Mouse (Mus musculus) thymus, postnatal 0 days (tissue): ENCODE measurements around the gene Ptpn14. TPM values are rescaled to one million over a fixed set of nuclear protein-coding genes. Genes with fewer than 3 reads are reported as not detected.

Experiments
- DNase-seq: peaks from one replicate; pipeline ENCODE4 v3.0.0-alpha.2; 2015; ENCODE audit warnings: low spot score
- polyA plus RNA-seq: library from polyadenylated mRNA; unstranded; fragments of >200 nt; fragmentation: Nextera tagmentation; extraction: Ambion mirVana; gene quantifications from 2 replicates; pipeline ENCODE4 v1.2.1, GENCODE M21; 2015

The Ptpn14 gene
- 11.8 and 12.3 TPM in 2 replicates for polyA plus RNA-seq

- peak; percentile 80 for DNase-seq
Observed at GRCm38 (mm10) chr1:189727884-189728783, at the start of gene Ptpn14. Gene Ptpn14 (plus strand): TSS chr1:189728268.

DNA sequence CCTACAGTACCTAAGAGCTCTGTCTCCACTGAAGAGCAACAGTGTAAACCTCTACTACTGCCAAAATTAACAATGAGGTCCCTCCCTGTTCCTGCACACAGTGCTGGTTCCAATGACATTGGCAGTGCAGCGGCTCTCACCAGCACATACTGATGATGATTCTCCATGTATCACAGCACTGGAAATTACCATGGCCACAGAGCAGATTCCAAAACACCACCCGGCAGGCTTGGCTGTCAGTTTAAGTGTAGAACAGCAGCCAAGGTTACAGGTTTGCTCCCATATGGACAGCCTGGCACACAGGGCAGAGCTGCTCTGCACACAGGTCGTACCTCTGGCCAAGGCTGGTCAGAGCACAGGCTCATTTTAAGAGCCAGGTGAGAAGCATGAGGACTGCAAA is 48.5 kb upstream of the Ptpn14 start:
- DNase-seq, result no peak

DNA sequence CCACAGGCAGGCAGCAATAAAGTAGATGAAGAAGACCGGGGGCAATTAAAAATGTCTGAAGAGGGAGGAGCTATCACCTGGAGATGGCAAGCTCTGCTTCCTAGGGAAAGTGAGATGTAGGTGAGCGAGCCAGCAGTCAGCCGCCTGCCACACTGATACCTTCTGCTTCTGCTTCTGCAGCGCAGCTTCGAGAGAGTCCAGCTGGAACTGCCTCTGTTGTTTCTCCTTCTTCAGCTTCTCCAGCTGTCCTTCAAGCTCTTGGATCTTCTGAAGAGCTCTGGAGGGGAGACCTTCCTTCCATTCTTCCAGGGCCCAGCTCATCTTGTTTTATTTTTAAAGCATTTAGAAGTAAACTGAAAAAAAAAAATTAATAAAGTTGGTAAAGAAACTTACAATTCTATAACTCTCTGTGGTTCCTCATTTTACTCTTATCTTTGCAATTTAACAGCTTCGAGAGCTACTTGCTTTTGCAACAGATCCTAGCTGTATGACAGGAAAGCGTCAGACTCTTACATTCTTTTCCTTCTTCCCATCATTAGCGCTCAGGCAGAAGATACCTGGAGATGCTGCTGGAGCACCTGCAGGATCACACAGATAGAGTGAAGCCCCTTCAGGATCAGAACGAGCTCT is 43.2 kb upstream of the Ptpn14 start:
- no peak for DNase-seq

DNA sequence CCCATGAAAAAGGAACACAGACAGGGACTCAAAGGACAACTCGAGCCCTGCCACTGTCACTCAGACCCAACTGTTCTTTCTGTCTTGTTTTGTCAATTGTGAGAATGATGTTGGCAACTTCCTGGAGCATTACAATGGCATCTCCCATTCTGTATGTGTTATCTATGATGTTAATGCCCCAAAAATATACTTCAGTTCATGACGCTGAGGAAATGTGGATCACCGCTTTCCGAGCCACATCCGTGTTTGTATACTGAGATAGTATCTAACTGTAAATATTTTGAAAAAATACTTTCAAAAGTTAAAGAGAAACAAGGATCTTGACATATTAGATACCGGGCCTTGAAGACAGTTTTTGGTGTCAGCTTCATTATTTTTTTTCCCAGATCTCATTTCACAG is 42.0 kb upstream of the Ptpn14 start:
- no peak for DNase-seq

GRCm38 (mm10) chr1:189687654-189688387 is 40.2 kb upstream of the Ptpn14 start, which contains the start of gene Cenpf:
Gene Cenpf (minus strand): TSS chr1:189688086.
- peak; percentile 98 for DNase-seq

- no peak for DNase-seq
Observed at GRCm38 (mm10) chr1:189688388-189688750, 39.7 kb upstream of the Ptpn14 start.

- no peak for DNase-seq
Observed at GRCm38 (mm10) chr1:189689050-189689833, 38.8 kb upstream of the Ptpn14 start.

- DNase-seq, result peak; percentile 23
Observed at GRCm38 (mm10) chr1:189692442-189692841, 35.6 kb upstream of the Ptpn14 start.

DNA sequence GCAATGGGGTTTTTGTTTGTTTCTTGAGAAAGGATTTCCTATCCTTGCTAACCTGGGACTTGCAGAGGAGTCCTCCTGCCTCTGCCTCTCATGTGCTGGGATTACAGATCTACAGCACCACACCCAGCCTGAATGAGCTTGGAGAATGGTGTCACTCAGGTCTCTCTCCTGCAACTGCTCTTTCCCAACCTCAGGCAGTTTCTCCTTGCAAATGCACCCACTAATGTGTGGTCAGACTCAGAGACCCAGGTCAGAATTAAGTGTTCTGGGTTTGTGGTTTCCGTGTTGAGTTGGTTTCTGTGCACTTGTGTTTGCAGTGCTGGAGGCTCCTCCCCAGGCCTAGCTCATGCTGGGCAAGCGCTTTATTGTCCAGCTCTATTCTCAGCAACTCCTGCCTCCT is 33.7 kb upstream of the Ptpn14 start:
- DNase-seq, result no peak

GRCm38 (mm10) chr1:189695321-189695720 is 32.7 kb upstream of the Ptpn14 start:
- DNase-seq, result no peak

DNA sequence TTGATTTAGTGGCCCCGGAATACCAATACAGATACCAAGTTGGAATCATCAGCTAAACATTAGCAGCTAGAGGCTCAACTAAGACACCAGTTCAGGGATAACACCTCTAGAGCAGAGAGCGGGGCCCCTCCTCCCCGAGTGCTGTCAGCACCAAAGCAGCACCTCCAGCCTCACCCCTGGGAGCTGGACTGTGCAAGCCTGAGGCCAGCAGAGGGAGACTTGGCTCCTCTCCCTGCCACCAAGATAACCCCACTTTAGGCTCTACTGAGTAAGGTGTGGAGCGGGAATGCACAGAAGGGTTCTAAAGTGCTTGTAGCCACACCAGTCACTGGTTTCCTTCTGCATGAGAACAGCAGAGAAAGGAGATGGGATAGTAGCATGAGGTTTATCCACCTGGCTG is 29.7 kb upstream of the Ptpn14 start:
- no peak for DNase-seq

DNA sequence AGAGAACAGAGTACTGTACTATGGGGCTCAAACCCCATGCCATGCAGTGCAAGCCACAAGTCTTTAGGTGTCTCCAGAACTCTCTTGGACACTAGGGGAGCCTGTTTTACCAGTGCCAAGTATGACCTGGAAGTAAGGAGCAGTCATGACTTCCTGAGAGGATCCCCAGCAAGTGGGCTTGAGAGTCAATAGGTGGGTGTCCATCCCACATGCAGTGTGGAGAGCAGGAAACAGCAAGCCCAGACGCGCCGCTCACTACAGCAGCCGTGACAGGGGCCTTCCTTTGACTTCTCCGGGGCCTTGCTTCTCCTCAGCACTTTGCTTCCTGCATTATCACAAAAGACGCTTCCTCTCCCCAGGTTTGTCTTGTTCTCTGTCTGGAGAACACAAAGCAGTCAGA is 27.9 kb upstream of the Ptpn14 start:
- DNase-seq, result no peak

DNA sequence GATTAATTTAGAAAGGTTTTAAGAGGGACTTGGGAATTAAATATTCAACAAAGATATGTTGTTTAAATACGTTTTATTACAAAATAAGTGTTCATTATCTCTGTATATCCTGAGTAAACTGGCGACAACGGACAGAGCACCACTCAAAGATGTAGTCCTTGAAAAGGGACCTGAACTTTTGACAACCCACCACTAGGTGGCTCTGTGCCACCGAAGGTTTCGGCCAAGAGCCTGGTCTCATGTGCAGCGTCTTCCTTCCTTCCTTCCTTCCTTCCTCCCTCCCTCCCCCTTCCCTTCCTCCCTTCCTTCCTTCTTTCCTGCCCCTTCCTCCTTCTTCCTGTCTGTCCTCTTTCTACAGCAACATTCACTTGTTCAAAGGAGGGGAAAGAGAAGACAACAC is 27.1 kb upstream of the Ptpn14 start:
- peak; percentile 79 for DNase-seq

GRCm38 (mm10) chr1:189703156-189703555 is 24.9 kb upstream of the Ptpn14 start:
- DNase-seq, result peak; percentile 74

DNA sequence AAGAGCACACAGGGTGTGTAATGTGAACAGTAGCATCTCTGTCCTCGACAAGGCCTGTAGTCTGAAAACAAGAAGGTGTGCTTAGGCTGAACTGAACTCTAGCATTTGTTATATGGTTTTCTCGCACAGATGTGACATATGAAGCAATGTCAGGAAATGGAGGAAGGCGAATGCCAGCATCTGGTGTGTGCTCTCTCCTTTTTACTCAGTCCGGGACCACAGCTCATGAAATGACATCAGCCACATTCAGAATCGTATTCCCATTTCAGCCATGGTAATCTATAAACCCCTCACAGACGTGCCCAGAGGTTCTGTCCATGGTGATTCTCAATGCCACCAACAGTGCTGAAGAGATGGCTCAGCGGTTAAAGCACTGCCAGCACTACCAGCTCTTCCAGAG is 24.5 kb upstream of the Ptpn14 start:
- no peak for DNase-seq

GRCm38 (mm10) chr1:189706040-189706645 is 21.9 kb upstream of the Ptpn14 start:
- no peak for DNase-seq

DNA sequence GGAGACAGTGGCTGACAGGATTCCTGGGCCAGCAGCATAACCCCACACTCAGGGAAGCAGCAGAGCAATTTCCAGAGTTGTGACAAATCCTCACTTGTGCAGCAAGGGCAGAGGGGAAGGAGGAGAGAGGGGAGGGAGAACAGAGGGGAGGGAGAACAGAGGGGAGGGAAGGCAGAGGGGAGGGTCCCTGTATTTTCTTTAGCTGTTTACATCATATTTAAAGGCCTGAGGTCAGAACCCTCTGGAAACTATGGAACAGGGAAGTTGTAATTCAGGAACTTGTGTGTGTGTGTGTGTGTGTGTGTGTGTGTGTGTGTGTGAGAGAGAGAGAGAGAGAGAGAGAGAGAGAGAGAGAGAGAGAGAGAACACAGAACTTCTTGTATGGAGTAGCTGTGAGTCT is 21.1 kb upstream of the Ptpn14 start:
- no peak for DNase-seq

DNA sequence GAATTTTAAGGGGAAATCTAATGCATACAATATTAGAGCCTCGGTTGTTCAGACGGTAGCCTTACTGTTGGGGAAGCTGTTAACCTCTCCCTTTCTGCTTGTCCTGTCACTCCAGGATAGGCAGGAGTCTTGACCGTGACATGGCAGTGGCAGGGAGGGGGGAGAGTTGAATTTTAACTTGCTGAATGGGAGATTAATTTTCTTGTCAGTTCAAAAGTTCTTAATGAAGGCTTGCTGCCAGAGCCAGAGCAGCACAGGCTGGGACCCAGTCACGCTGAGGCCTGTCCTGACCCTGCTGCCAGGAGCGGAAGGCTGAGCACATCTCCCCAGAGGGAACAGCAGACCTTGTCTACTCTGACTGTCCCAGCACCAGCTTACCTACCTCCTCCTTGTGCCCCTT is 20.6 kb upstream of the Ptpn14 start:
- no peak for DNase-seq

GRCm38 (mm10) chr1:189709001-189709400 is 19.1 kb upstream of the Ptpn14 start:
- no peak for DNase-seq

DNA sequence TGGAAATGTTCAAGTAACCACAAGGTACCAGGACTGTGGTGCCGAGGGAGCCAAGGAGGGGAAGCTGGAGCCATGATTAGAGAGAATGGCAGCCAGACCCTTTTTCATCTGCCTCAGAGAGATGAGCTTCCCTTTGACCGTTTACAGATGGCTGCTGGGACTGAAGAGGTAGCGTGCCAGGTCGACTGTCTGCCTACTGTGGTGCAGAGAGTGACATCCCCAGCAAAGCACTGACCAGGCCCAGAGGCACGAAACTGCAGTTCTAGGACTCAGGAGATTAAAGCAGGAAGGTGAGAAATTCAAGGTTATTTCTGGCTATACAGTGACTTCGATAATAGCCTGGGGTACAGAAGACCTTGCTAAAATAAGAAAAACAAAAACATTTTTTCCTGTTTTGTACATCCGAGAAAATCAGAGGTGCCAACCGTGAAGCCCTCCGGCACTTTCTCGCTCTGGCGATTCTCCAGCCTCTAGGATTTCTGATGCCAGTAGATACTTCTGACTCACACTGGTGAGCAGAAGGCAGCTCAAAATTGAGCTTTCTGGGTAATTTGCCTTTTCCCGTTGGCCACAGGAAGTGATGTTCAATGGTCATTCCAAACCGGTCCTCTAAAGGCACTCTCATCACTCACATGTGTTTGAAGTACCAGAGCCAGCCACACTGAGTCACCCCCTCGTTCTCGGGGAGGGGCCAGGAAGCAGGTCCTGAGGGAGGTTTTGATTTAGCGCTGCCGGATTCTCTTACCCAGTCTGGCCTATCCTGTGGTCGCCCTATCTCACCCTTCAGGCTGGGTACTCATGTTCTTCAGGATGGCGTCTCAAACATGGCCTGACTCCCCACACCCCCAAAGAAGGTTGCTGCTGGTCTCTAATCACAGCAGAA is 11.9 kb upstream of the Ptpn14 start:
- DNase-seq, result no peak
